Mouse (Mus musculus) liver, embryonic 16.5 days (tissue): Measurements from ENCODE around the gene Mettl1. TPM values are rescaled to one million over a fixed set of nuclear protein-coding genes. Genes with fewer than 3 reads are reported as not detected.
A peak's percentile ranks its signal among the peaks of the same experiment; 100 is the strongest.

Experiments
- ATAC-seq: fragments of 200-750 bp; cut with Nextera tagmentation; 2 replicates; pipeline ENCODE4 v1.8.0; 2017; ENCODE audit warnings: low read depth, mild to moderate bottlenecking, moderate number of reproducible peaks, moderate library complexity
- H3K27ac ChIP-seq: fragments of 300-500 bp; sonication (generic); 2 replicates; pipeline ENCODE4 v1.5.1; 2014; ENCODE audit warnings: mild to moderate bottlenecking, low read length
- H3K27me3 ChIP-seq: fragments of 300-500 bp; sonication (generic); 2 replicates; pipeline ENCODE4 v1.6.1; 2014; ENCODE audit warnings: low read depth, low read length, mixed read lengths; ENCODE audit not compliant: control insufficient read depth, insufficient read depth
- H3K36me3 ChIP-seq: fragments of 300-500 bp; sonication (generic); 2 replicates; pipeline ENCODE4 v1.6.1; 2014; ENCODE audit warnings: mild to moderate bottlenecking; ENCODE audit not compliant: control insufficient read depth, insufficient read depth
- H3K4me1 ChIP-seq: fragments of 300-500 bp; sonication (generic); 2 replicates; pipeline ENCODE4 v1.6.1; 2014; ENCODE audit warnings: low read depth, low read length, mixed read lengths; ENCODE audit not compliant: control insufficient read depth
- H3K4me2 ChIP-seq: fragments of 300-500 bp; sonication (generic); 2 replicates; pipeline ENCODE4 v1.6.1; 2014; ENCODE audit warnings: low read depth, low read length, mixed read lengths
- H3K4me3 ChIP-seq: fragments of 300-500 bp; sonication (generic); 2 replicates; pipeline ENCODE4 v1.5.1; 2014; ENCODE audit warnings: low read depth, mild to moderate bottlenecking, low read length
- H3K9ac ChIP-seq: fragments of 300-500 bp; sonication (generic); 2 replicates; pipeline ENCODE4 v1.6.1; 2014; ENCODE audit warnings: low read depth, low read length
- H3K9me3 ChIP-seq: fragments of 300-500 bp; sonication (generic); replicated peaks from 2 replicates; pipeline ENCODE4 v1.6.1; 2016; ENCODE audit warnings: low read length; ENCODE audit not compliant: control insufficient read depth
- WGBS: fragments of 180-500 bp; shearing (Covaris S2); extraction: QIAGEN DNeasy Blood & Tissue Kit; methylation state at CpG from one replicate; pipeline ENCODE4 v1.1.7; 2014; ENCODE audit not compliant: insufficient replicate concordance; 5-methylcytosine and 5-hydroxymethylcytosine counted together
- polyA plus RNA-seq: library from polyadenylated mRNA; unstranded; fragments of >200 nt; fragmentation: Nextera tagmentation; extraction: Ambion mirVana; gene quantifications from 2 replicates; pipeline ENCODE4 v1.2.1, GENCODE M21; 2015

Gene Mettl1
- polyA plus RNA-seq, 1 experiment from 2014 or later, result 13.5 TPM

DNA sequence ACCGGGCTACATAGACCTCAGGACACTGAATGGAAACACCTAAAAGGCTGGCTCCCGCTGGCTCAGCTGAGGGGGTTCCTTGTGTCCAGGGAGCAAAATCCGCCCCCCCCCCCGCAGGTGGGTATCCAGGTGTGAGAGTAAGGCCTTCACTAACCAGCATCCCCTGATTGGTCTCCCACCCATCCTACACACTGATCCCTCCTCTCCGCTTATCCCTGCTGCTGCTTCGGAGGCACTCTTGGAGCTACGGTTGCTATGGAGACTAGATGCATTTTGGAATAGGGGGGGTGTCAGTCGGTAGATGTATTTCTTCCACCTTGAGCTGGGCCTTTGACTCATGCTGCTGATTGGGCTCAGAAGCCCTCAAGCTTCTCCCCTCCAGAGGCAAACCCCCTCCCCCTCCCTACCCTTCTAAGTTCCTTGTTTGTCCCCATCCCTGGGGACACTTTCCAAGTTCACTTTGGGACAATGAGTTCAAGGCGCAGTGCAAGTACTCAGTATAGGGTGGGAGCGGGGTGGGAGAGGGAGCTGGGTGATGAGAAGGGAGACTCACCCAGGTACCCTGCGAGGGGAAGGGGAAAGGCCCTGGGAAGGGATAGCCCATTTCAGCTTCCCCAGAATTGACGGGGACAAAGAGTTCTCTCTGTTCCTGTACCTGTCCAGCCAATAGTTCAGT is 36.9 kb downstream of the Mettl1 start:
- Histone ChIP-seq H3K4me1 (peaks cover 21% of the 10 kb centered on the region), H3K36me3 (no peaks in the 10 kb centered on the region), H3K9ac (no peak overlapping the region), H3K4me2 (no peak overlapping the region), H3K27ac (no peak overlapping the region), H3K4me3 (no peak overlapping the region), H3K27me3 (peaks cover 30% of the 10 kb centered on the region), H3K9me3 (no peaks in the 10 kb centered on the region)
- no peak for ATAC-seq
- WGBS, result 42% methylated on average over 12 of the region's 12 CpGs

DNA sequence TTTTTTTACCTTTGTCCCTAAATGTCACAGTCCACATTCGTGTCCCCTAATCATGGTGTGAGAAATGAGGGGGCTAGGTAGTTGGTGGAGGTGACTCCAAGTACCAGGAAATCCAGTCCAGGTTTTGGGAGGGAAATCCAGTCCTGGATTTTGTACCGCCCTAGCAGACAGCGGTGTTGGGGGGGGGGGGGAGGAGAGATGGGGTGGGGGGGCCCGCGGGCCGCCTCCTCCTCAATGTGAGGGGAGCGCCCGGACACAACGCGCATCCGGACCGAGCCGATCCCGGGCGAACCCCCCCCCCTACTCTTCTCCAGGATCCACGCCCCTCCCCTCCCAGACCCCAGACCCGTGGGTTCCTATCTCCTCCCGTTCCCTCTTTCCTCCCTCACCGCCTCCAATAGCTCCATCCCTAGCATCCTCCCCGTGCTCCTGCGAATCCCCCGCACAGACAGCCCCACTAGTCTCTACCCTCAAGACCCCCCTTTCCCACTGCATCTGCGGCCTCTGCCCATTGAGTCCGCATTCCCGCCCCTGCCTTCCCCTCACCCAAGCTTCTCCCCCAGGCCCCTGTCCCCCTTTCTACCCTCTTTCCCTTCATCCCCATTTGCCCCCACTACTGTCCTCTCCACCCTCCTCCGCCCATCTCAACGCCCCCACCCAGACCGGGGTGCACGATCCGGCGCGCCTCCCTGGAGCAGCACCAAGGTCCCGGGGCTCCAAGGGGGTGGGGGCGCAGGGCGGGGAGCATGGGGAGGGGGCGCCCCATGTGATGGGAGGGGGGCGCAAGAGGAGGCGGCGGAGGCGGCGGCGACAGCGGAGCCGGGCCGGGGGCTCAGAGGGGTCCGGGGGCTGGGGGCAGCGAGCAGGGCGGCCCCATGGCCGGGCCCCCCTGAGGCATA is 37.7 kb downstream of the Mettl1 start:
- Histone ChIP-seq H3K9me3 (no peaks in the 10 kb centered on the region), H3K9ac (no peak overlapping the region), H3K36me3 (no peaks in the 10 kb centered on the region), H3K4me3 (peak overlapping the region; percentile 34), H3K27ac (no peak overlapping the region), H3K4me1 (peaks cover 21% of the 10 kb centered on the region), H3K27me3 (peaks cover 30% of the 10 kb centered on the region), H3K4me2 (peak overlapping the region; percentile 61)
- ATAC-seq, result no peak
- WGBS, result 18% methylated on average over 38 of the region's 49 CpGs

DNA sequence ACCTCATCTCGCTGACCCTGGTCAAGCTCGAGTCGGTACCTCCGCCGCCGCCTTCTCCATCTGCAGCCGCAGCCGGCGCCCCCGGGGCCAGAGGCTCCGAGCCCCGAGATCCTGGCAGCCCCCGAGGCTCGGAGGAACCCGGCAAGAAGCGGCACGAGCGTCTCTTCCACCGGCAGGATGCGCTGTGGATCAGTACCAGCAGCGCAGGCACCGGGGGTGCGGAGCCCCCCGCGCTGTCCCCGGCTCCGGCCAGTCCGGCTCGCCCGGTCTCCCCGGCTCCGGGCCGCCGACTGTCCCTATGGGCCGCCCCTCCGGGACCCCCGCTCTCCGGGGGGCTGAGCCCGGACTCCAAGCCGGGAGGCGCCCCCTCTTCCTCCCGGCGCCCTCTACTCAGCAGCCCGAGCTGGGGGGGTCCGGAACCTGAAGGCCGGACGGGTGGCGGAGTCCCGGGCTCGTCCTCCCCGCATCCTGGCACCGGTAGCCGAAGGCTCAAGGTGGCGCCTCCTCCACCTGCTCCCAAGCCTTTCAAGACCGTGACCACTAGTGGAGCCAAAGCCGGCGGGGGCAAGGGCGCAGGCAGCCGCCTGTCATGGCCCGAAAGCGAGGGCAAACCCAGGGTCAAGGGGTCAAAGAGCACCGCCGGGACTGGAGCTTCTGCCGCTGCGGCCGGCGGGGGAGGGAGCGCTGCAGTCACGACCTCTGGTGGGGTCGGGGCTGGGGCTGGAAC is 38.6 kb downstream of the Mettl1 start:
- no peaks in the 10 kb centered on the region for H3K36me3 ChIP-seq

DNA sequence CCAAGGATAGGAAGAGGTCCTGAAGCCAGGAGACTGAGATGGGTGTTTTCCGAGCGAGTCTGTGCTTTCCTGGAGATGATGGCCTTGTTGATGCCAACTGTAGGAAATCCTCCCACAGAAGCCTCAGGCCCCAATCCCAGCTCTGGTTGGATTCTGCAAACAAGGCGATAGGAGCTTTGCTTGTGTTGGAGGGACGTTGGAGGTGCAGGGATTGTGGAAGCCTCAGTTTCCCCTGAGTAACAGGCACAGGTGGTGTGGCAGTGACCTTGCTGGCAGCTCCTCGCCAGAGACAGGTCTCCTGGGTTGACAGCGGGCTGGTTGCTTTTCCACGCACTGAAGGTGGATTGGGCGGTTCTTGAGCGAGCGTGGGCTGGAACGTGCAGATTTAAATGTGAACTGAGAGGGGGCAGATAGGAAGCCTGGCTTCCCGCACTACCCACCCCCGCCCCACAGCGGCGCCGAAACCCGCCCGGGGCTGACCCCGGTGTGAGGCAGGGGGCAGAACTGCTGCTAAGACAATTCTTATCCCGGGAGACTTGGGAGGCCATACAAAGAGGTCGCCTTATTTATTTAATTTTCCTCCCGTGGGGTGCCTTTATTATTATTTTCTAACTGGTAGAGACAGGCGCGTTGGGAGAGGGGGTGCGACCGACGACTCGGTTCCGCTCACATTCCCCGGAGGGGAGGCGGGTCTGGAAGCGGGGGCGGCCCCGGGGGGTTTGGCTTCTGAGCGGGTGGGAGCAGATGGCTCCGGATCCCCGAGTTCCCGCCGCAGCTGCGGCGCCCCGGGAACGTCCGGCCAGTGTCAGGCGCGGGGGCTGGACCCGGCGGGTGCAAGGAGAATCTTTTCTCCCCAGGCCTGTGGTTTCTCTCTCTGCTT is 39.9 kb downstream of the Mettl1 start:
- peaks cover 30% of the 10 kb centered on the region for H3K27me3 ChIP-seq
- ATAC-seq, result no peak
- H3K27ac ChIP-seq, result no peak overlapping the region
- H3K36me3 ChIP-seq, result no peaks in the 10 kb centered on the region
- H3K9ac ChIP-seq, result no peak overlapping the region
- peak overlapping the region; percentile 49 for H3K4me2 ChIP-seq
- 0 out of 2 replicates have a peak overlapping the region, but pooled peaks have one; percentile 9 for H3K4me3 ChIP-seq
- WGBS, result 40% methylated on average over 48 of the region's 48 CpGs
- no peaks in the 10 kb centered on the region for H3K9me3 ChIP-seq
- H3K4me1 ChIP-seq, result peaks cover 20% of the 10 kb centered on the region

More for the DNA sequence above, 38.6 kb downstream of the Mettl1 start:
- no peak overlapping the region for H3K27ac ChIP-seq
- peak overlapping the region; percentile 61 for H3K4me2 ChIP-seq
- WGBS, result 52% methylated on average over 70 of the region's 70 CpGs
- ATAC-seq, result peak; percentile 6; the same call in 1 of the 2 replicates
- peaks cover 21% of the 10 kb centered on the region for H3K4me1 ChIP-seq
- H3K4me3 ChIP-seq, result peak overlapping the region; percentile 34
- H3K9ac ChIP-seq, result no peak overlapping the region
- peaks cover 30% of the 10 kb centered on the region for H3K27me3 ChIP-seq
- no peaks in the 10 kb centered on the region for H3K9me3 ChIP-seq

DNA sequence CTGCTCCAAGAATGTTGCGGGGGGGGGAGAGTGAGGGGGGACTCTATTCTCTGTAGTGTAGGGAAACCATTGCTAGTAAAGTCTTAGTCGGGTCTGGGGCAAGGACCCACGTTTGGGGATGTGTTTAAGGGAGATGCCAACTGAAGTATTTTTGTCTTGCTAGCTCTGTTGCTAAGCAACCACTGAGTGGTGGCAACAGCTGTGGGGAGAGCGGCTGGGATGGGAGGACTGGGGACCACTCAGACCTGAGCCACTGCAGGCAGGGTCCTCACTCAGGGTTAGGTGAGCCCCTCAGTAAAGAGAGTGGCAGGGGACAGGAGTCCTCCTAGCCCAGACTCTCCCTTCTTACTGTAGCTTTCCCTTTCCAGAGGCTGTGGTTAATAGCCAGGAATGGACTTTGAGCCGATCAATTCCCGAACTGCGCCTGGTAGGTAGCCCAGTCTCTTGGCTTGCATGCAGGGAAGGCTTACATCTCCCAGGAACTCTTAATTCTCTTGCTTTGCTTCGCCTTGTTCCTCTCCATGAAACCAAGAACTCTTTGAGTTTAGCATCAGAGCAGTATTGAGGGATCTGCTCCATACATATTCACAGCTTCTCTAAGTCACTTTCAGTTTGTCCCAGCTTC is 40.9 kb downstream of the Mettl1 start:
- H3K27me3 ChIP-seq, result peaks cover 30% of the 10 kb centered on the region
- no peak overlapping the region for H3K27ac ChIP-seq
- no peaks in the 10 kb centered on the region for H3K9me3 ChIP-seq
- H3K4me1 ChIP-seq, result peaks cover 11% of the 10 kb centered on the region
- no peaks in the 10 kb centered on the region for H3K36me3 ChIP-seq
- no peak overlapping the region for H3K4me2 ChIP-seq
- no peak overlapping the region for H3K9ac ChIP-seq
- H3K4me3 ChIP-seq, result no peak overlapping the region
- 50% methylated on average over 8 of the region's 8 CpGs for WGBS
- no peak for ATAC-seq

DNA sequence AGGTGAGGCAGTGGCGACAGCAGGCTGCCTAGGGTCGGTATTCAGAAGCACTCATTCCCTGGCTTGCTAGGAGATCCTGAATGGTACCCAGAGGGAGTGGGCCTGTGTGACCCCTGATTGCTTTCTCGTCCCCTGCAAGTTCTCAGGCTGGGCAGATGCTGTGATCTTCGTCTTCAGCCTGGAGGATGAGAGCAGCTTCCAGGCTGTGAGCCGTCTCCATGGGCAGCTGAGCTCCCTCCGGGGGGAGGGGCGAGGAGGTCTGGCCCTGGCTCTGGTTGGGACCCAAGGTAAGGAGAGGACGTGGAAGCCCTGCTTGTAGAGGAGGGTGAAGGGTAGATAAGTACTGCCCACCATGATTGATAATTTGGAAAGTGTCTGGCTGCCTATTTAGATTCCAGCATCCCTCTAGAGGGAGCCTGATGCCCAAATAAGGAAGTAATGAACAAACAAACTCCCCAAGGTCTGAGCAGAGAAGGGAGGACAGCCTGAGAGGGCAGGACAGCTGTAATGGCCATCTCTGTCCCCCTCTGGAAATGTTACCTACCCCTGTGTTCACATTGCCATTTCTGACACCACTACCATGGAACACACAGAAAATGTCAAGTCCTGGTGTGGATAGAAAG is 42.2 kb downstream of the Mettl1 start:
- Histone ChIP-seq H3K36me3 (no peaks in the 10 kb centered on the region), H3K9me3 (no peaks in the 10 kb centered on the region), H3K27ac (no peak overlapping the region), H3K4me1 (peaks cover 7% of the 10 kb centered on the region), H3K27me3 (peaks cover 30% of the 10 kb centered on the region), H3K4me2 (no peak overlapping the region), H3K4me3 (no peak overlapping the region), H3K9ac (no peak overlapping the region)
- WGBS, result 58% methylated on average over 8 of the region's 8 CpGs
- no peak for ATAC-seq

DNA sequence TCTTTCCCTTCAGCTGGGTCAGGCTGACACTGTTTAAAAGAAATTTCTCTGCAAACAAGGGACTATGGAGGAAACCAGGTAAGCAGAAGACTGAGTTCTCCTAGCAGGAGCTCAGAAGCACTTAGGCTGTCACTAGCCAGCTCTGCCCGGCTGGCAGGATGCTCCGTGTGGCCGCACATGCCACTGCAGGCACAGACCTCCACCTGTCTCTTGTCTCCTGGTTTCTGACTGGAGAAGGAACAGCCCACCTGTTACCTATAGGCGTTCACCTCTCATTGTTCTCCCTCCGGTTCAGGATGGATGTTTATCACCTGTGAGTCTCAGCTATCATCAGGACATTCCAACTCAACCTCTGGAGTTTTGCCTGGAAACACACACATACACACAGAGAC is 42.7 kb downstream of the Mettl1 start:
- Histone ChIP-seq H3K27ac (no peak overlapping the region), H3K9ac (no peak overlapping the region), H3K4me1 (peaks cover 7% of the 10 kb centered on the region), H3K27me3 (peaks cover 26% of the 10 kb centered on the region), H3K4me2 (no peak overlapping the region), H3K9me3 (no peaks in the 10 kb centered on the region), H3K4me3 (no peak overlapping the region), H3K36me3 (no peaks in the 10 kb centered on the region)
- WGBS, result 71% methylated on average over 5 of the region's 5 CpGs
- no peak for ATAC-seq
